Mouse (Mus musculus) T-cell, adult 2 months (primary cell): Measurements from ENCODE around the gene Prr15.

Experiments used
- DNase-seq: peaks from one replicate; pipeline ENCODE4 v3.0.0; 2022; ENCODE audit warnings: low spot score

Gene Prr15

DNA sequence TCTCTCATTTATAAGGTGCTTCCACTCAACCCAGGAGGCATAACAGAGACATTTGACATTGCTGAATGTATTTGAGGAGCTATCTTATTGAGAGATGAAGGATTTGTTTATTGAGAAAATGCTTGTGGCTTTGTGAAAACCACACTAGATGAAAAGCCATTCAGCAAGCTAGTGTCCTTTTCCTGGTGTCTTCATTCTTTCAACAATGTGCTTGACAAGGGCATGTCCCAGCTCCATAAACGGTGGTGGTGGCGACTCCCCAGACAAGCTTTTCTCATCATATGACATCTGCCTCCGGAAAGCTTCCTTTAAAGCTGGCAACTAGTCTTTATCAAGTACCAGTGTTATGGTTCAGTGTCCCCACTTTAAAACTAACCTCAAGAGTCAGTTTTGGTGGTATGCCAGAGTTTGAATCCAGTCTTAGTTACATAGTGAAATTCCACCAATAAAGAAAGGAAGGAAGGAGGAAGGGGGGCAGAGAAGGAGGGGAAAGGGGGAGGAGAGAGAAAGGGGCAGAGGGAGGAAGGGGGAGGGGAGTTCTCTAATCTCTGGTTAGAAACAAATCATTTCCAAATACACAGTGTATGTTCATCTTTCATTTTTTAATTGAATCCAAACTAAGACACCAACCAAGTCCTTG, at the start of gene Prr15:
TSS of gene Prr15 (plus strand) at position 590 of the 640 bp plus-strand sequence.
- no peak for DNase-seq

DNA sequence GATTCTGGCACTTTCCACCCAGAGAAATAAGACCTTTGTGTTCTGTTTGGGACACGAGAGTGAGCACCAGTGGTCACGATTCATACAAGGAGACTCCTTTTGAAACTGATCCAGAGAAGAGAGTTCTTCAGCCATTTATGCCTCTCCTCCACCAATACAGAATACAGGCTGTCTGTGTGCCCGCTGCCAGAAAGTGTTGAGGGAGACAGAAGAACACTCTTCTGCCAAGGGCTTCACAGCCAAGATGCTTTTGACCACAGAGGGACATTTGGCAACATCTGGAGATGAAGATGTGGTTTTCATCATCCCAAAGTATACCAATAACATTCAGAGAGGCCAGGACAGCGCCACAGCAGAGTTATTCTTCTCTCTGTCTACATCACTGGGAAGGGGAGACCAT, 48.4 kb upstream of the Prr15 start:
- DNase-seq, result no peak

DNA sequence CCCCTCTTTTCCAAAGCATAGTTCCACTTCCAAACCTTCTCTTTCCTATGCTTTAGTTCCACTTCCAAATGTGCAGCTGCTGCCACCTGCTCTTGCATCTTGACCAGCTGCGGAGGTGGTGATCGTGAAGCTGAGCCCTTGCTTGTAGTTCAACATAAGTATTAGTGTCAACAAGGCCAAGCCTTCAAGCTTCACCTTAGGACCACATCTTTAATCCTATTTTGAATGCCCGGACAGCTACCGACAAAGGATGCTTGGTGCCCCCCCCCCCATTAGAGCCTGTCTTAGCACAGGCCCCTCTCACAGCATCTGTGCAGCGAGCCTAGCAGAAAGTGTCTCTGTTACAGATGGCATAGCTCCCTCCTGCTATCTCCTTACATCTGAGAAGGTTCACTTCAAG, 47.8 kb upstream of the Prr15 start:
- DNase-seq, result no peak

DNA sequence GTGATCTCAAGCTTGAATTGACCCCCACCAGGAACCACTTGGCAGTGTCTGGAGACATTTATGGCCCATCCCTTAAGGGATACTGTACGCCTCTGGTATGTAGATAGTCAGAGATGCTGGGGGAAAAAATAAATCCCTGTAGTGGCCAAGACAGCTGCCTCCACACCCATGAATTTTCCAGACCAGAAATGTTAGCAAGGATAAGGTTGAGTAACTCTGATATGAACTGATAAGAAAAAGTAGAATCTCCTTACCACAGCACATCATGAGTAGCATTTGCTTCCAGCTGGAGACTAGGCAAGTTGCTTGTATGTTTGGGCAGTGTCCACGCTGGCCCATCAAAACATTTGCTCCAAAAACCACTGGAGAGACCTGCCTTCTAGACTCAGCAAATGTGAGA, 47.0 kb upstream of the Prr15 start:
- no peak for DNase-seq

DNA sequence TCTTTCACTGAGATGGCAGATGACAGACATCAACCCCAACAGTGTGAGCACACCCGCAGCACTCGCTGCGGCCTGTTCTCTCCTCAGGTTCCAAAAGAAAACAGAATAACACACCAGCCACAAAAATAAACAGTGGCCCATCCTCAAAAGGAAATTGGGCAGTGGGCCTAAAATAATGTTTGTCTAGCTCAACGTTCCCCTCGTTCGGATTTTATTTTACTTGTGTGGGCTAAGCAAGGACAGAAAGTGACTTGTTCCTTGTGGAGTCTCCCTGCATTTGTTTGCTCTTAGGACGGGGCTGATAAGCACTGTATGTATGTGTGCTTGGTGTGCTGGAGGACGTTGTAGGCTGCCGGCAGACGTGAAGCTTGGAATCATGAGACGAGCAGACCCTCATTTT, 46.2 kb upstream of the Prr15 start:
- DNase-seq, result no peak

- DNase-seq, result no peak
Measured at GRCm38 (mm10) chr6:54280248-54280647, 45.4 kb upstream of the Prr15 start.

GRCm38 (mm10) chr6:54283299-54283698, 42.3 kb upstream of the Prr15 start:
- no peak for DNase-seq

DNA sequence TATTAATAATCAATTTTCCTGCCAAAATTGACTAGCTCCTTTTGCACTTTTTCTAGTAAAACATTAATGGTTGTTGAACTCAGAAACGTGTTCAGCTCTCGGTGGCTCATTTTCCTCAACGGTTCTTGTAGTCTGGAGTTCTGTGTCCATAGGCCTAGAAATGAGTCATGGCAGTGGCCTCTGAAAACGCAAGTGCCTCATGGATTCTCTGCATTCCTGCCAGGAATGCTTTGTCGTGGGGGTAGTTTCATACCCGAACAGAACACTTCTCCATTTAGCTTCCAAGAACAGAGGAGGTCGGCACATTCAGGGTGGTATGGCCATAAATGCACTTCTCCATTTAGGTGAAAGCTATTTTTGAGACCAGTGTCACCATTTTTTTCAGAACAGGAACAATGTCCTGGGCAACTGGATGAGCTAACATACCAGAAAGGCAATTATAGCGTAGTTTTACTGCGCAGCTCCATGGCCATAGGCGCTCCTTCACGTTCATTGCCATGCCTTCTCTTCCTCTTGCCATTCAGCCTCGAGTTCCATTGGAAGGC, 41.4 kb upstream of the Prr15 start:
- no peak for DNase-seq

DNA sequence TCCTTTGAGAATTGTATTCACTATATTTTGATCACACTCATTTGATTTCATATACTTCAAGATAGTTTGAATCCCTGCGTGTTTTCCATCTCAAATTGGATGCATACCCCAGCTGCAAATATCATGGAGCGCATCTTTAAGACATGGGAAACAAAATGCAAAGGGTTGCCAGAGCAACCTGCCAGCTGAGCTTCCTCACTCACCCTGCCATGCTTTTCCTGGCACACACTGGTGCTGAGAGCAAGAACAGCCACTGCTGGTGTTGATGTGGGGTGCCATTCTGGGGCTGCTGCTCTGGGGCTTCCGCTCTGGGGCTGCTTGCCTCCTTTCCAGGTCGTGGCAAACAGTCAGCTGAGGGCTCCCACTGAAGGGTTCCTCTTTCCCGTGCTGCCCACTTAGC, 38.8 kb upstream of the Prr15 start:
- no peak for DNase-seq

DNA sequence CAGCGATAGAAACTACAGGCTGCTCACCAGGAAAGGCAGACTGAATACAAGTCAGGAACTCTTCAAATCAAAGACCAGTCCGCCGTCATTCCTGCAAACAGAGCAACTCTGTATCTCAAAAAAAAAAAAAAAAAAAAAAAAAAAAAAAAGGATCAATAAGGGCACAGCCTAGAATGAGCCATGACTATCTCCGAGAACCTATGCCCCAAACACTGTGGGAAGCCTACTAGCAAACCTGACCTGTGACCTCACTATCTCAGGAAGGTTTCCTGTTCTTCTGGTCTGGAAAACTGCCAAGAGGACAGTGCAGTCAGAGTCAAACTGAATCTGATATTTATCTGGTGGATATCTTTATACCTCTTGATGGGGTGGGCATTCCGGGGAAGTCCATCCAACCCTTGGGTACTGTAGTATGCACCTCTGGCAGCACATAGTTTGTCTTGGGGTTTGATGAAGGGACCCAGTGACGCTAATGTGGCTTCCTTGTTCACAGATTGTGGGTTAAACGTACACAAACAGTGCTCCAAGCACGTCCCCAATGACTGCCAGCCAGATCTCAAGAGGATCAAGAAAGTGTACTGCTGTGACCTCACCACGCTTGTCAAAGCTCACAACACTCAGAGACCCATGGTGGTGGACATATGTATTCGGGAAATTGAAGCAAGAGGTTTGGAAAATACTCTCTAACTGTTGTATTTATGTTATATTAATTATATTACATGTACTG, 35.7 kb upstream of the Prr15 start:
- DNase-seq, result no peak

DNA sequence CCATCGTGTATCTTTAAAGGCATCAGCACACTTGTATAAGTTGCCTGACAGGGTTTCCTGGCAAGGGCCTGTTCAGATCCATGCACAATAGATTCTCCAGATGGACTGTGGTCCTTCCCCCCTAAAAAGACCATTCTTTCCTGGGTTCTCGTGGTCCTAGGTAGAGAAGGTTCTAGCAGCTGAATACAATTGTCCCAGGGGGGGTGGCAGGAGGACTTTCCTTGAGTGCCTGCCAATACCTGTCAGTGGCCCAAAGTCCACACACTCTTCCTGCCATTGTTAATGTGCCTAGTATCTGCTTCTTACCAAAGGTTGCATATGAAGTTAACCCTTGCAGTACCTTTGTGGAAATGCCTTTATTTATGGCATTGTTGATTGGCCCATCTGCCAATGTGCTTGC, 28.4 kb upstream of the Prr15 start:
- DNase-seq, result no peak

- no peak for DNase-seq
Measured at GRCm38 (mm10) chr6:54299417-54299816, 26.2 kb upstream of the Prr15 start.

GRCm38 (mm10) chr6:54305777-54306176, 19.9 kb upstream of the Prr15 start:
- no peak for DNase-seq

DNA sequence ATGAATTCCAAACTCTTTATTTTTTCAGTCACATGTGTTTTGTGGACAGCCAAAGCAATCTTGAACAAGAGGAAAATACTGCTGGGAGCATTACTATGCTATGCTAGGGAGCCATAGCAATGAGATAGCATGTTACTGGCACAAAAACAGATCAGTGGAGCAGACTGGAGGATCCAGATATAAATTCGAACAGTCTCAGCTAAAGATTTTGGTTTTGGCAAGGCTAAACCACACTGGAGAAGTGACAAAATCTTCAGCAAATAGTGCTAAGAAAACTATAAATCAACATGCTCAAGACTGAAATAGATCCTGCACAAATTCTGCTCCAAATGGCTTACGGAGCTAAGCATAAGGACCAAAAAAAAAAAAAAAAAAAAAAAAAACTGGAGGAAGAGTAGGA, 12.6 kb upstream of the Prr15 start:
- no peak for DNase-seq

DNA sequence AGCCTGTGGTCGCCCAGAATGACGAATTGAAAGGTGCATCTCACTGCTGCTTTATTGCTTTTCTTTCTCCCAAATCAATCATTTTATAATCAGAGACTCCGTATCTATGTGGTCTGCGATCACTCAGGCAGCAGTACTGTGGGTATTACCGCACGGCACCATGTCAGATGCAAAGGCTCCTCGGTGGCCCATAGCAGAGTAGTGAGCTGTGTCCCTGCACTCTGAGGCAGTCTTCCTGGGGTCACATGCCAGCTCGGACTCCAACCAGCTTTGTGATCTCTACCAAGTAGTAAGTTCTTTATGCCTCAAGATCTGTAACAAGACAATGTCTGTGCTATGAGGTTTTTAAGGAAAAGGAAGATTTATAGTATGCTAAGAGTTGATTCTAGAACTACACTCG, 7.0 kb upstream of the Prr15 start:
- no peak for DNase-seq

GRCm38 (mm10) chr6:54319198-54319597, 6.4 kb upstream of the Prr15 start:
- DNase-seq, result no peak

- DNase-seq, result no peak
Measured at GRCm38 (mm10) chr6:54320236-54320635, 5.4 kb upstream of the Prr15 start.

DNA sequence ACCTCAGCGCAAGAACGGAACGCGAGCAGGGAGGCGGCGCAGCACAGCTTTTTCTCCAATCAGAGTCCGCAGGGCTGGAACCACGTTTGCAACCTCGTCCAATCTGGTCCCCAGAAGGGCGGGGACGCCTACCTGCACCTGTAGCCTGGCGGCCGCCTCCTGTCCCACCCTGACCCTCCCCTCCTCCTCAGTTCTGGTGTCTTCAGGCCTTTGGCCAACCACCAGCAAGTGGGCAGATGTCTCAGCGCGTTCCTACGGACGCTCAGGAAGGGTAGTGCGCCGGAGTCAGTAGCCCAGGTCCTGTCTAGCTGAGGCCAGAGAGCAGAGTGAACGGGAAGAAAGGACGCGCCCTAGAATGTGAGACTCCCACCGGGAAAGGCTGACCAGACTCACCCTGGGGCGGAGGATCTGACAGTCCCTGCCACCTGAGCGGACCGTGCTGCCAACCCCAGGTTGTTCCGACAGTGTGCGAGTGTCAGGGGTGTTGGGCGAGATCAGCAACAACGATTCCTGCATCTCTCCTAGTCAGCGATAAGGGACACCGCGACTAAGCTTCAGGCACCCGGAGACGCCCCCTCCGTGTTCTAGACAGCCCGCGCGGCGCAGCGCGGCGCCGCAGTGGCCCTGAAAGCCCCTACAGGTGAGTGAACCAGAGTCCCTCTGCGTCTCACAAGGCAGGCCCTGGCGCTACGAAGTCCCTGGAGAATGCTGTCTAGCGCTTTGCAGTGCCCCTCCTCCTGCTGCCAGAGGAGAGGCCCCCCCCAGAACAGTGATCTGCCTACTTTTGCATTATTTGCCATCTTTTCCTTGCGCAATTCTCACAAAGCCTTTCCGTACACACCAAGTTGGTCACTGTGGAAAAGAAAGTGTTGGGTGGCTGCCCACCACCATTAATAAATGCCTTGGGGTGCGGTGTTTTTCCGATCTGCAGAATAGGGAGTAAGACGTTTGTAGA, 1.3 kb downstream of the Prr15 start:
- DNase-seq, result no peak

GRCm38 (mm10) chr6:54327626-54328003, 2.0 kb downstream of the Prr15 start:
- DNase-seq, result no peak

DNA sequence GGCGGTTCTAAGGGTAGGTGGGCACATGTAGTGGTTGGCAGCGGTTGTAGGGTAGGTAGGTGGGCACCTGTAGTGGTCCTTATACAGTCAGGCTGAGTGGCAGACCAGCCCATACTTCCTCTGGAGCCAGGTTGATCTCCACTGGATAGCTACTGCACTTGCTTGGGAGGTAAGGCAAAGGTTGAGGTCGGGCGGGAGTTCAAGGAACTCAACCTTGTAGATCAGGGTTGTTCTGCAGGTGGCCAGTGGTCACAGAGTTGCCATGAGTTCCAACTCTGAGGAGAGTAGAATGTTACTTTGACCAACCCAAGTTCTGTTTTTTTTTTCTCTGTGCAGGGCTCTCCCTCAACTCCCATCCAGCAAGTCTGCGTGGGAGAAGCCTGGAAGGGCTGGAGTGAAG, 3.1 kb downstream of the Prr15 start:
- no peak for DNase-seq

GRCm38 (mm10) chr6:54329598-54329997, 4.0 kb downstream of the Prr15 start:
- DNase-seq, result no peak

DNA sequence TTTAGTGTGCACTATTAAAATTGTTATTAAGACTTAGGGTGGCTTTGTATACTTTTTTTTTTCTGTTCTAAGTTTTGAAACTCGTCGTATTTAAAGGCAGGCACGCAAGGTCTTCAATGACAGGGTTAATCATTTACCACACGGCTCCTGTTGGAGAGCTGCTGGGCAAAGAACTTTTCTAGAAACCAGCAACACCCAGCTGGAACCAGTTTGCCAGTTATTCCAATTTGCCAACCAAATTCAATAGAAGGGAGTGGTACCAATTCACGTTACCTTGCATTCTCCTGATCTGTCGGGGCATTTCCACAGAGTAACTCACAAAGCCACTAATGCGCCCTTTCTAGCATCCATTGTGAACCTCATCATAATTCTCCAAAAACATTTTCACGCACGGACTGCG, 4.5 kb downstream of the Prr15 start:
- no peak for DNase-seq

DNA sequence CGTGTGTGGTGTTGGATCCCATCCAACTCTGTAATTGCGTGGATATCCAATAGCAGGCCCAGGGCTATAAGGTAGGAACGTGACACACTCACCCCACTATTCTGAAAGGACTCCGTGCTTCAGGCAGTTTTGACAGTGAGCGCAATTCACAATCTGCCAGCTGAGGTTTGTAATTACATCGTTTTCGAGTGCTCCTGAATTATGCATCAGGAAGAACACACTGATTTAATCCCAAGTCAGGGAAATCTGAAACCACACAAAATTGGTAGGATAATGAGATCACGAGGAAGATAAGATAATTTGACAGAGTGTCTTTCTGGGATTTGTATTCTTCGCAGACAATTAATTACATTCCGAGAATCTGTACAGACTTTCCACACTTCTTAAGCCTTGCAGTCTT, 6.1 kb downstream of the Prr15 start:
- DNase-seq, result no peak
